Mouse (Mus musculus) layer of hippocampus, adult 2 months (tissue): Measurements from ENCODE around the gene Pdgfb. TPM values are rescaled to one million over a fixed set of nuclear protein-coding genes. Genes with fewer than 3 reads are reported as not detected.

ENCODE experiments used
- DNase-seq, 2 experiments: peaks; one replicate each; pipeline ENCODE4 v3.0.0; 2022; ENCODE audit warnings: low spot score in 2 of 2
- H3K27ac ChIP-seq: fragments of 200-600 bp; 2 replicates; pipeline ENCODE4 v1.8.1; 2022
- H3K4me3 ChIP-seq: fragments of 200-600 bp; 2 replicates; pipeline ENCODE4 v1.8.1; 2022; ENCODE audit warnings: mild to moderate bottlenecking
- CTCF ChIP-seq: fragments of 200-600 bp; conservative IDR thresholded peaks from 2 replicates; pipeline ENCODE4 v1.8.1; 2022; ENCODE audit warnings: antibody characterized with exemption, mild to moderate bottlenecking, moderate library complexity
- long read RNA-seq, 2 experiments: library from polyadenylated mRNA; stranded (forward); transcript quantifications; one replicate each; pipeline ENCODE4 v2.0.0; 2021; ENCODE audit warnings: borderline mapping rate in 2 of 2
- total RNA-seq, 2 experiments: library from RNA; stranded (reverse); gene quantifications; 2 replicates each; pipeline ENCODE4 v1.2.3; 2021

Pdgfb gene
- total RNA-seq: 10 to 100 TPM; 27.4 to 29.3 TPM
- long read RNA-seq, experiment 1, transcript Pdgfb-201 (7 exons, 2,944 nt): major isoform, 13 of 63 reads
- long read RNA-seq, experiment 1, partial matches to known transcripts: 4 of 63 reads
- long read RNA-seq, experiment 1, other reads (novel, unspliced or antisense): 46 of 63 reads
- long read RNA-seq, experiment 2, transcript Pdgfb-201 (7 exons, 2,944 nt): major isoform, 23 of 85 reads
- long read RNA-seq, experiment 2, partial matches to known transcripts: 6 of 85 reads
- long read RNA-seq, experiment 2, other reads (novel, unspliced or antisense): 56 of 85 reads

- H3K27ac ChIP-seq: peak within 1 kb of the TSS; percentile 99
- no peak for TF ChIP-seq CTCF
- peak in 1 of 2 experiments; percentile 47 for DNase-seq
- peak within 1 kb of the TSS; percentile 90 for H3K4me3 ChIP-seq
Measured at GRCm38 (mm10) chr15:80014321-80015210, at the start of gene Pdgfb. TSS of gene Pdgfb (minus strand) at chr15:80014977.

GRCm38 (mm10) chr15:80062821-80063220 is 48.0 kb upstream of the Pdgfb start:
- no peak overlapping the region for H3K27ac ChIP-seq
- TF ChIP-seq CTCF: no peak
- no peak overlapping the region for H3K4me3 ChIP-seq
- DNase-seq: no peak

- no peak for DNase-seq
- no peak for TF ChIP-seq CTCF
- H3K4me3 ChIP-seq: no peak overlapping the region
- H3K27ac ChIP-seq: no peak overlapping the region
Measured at GRCm38 (mm10) chr15:80062339-80062738, 47.6 kb upstream of the Pdgfb start.

GRCm38 (mm10) chr15:80061071-80061550 is 46.3 kb upstream of the Pdgfb start:
- Histone ChIP-seq H3K4me3 (no peak overlapping the region), H3K27ac (no peak overlapping the region)
- no peak for TF ChIP-seq CTCF
- no peak for DNase-seq

GRCm38 (mm10) chr15:80060356-80061070 is 45.7 kb upstream of the Pdgfb start:
- no peak overlapping the region for H3K4me3 ChIP-seq
- no peak for DNase-seq
- TF ChIP-seq CTCF: peak; percentile 24; the same call in 1 of the 2 replicates
- no peak overlapping the region for H3K27ac ChIP-seq

GRCm38 (mm10) chr15:80059606-80060005 is 44.8 kb upstream of the Pdgfb start:
- no peak for TF ChIP-seq CTCF
- no peak overlapping the region for H3K27ac ChIP-seq
- H3K4me3 ChIP-seq: no peak overlapping the region
- no peak for DNase-seq

- Histone ChIP-seq H3K4me3 (no peak overlapping the region), H3K27ac (no peak overlapping the region)
- no peak for DNase-seq
- no peak for TF ChIP-seq CTCF
Measured at GRCm38 (mm10) chr15:80058151-80058550, 43.4 kb upstream of the Pdgfb start.

GRCm38 (mm10) chr15:80054034-80054710 is 39.4 kb upstream of the Pdgfb start:
- Histone ChIP-seq H3K27ac (no peak overlapping the region), H3K4me3 (no peak overlapping the region)
- TF ChIP-seq CTCF: no peak
- DNase-seq: no peak

- no peak overlapping the region for H3K4me3 ChIP-seq
- TF ChIP-seq CTCF: no peak; the same call in 1 of the 2 replicates
- DNase-seq: no peak
- H3K27ac ChIP-seq: no peak overlapping the region
Measured at GRCm38 (mm10) chr15:80053381-80054033, 38.7 kb upstream of the Pdgfb start.

GRCm38 (mm10) chr15:80051782-80052181 is 37.0 kb upstream of the Pdgfb start:
- TF ChIP-seq CTCF: no peak
- Histone ChIP-seq H3K27ac (peak overlapping the region; percentile 51), H3K4me3 (no peak overlapping the region)
- DNase-seq: no peak

- Histone ChIP-seq H3K27ac (peak overlapping the region; percentile 51), H3K4me3 (no peak overlapping the region)
- TF ChIP-seq CTCF: no peak
- no peak for DNase-seq
Measured at GRCm38 (mm10) chr15:80051092-80051761, 36.5 kb upstream of the Pdgfb start.

- Histone ChIP-seq H3K4me3 (no peak overlapping the region), H3K27ac (no peak overlapping the region)
- DNase-seq: no peak
- TF ChIP-seq CTCF: no peak
Measured at GRCm38 (mm10) chr15:80050093-80050492, 35.3 kb upstream of the Pdgfb start.
